Mouse (Mus musculus) forebrain, embryonic 11.5 days (tissue): ENCODE measurements around the gene Aspn. TPM values are rescaled to one million over a fixed set of nuclear protein-coding genes. Genes with fewer than 3 reads are reported as not detected.

ENCODE experiments used
- ATAC-seq: fragments of 200-750 bp; cut with Nextera tagmentation; replicated peaks from 2 replicates; pipeline ENCODE4 v1.8.0; 2017; ENCODE audit warnings: moderate TSS enrichment; ENCODE audit not compliant: low FRiP score
- DNase-seq: peaks from one replicate; pipeline ENCODE4 v3.0.0-alpha.2; 2017; ENCODE audit warnings: low spot score
- H3K27ac ChIP-seq: fragments of 300-500 bp; sonication (generic); 2 replicates; pipeline ENCODE4 v1.5.1; 2014; ENCODE audit warnings: low read depth, low read length
- H3K27me3 ChIP-seq: fragments of 300-500 bp; sonication (generic); 2 replicates; pipeline ENCODE4 v1.6.1; 2014; ENCODE audit warnings: mild to moderate bottlenecking, low read length, mixed read lengths; ENCODE audit not compliant: control insufficient read depth, insufficient read depth
- H3K36me3 ChIP-seq: fragments of 300-500 bp; sonication (generic); 2 replicates; pipeline ENCODE4 v1.6.1; 2014; ENCODE audit warnings: mild to moderate bottlenecking, low read length, moderate library complexity, mixed read lengths; ENCODE audit not compliant: control insufficient read depth, insufficient read depth
- H3K4me1 ChIP-seq: fragments of 300-500 bp; sonication (generic); replicated peaks from 2 replicates; pipeline ENCODE4 v1.6.1; 2014; ENCODE audit warnings: low read length, mixed read lengths; ENCODE audit not compliant: control insufficient read depth, insufficient read depth
- H3K4me2 ChIP-seq: fragments of 300-500 bp; sonication (generic); 2 replicates; pipeline ENCODE4 v1.6.1; 2014; ENCODE audit warnings: low read depth, mild to moderate bottlenecking, low read length, moderate library complexity, mixed read lengths; ENCODE audit not compliant: severe bottlenecking
- H3K4me3 ChIP-seq: fragments of 300-500 bp; sonication (generic); 2 replicates; pipeline ENCODE4 v1.5.1; 2014; ENCODE audit warnings: low read depth, low read length
- H3K9ac ChIP-seq: fragments of 300-500 bp; sonication (generic); 2 replicates; pipeline ENCODE4 v1.6.1; 2014; ENCODE audit warnings: low read length
- H3K9me3 ChIP-seq: fragments of 300-500 bp; sonication (generic); 2 replicates; pipeline ENCODE4 v1.6.1; 2016; ENCODE audit warnings: low read length, mixed read lengths; ENCODE audit not compliant: control insufficient read depth
- WGBS: fragments of 180-500 bp; shearing (Covaris S2); extraction: QIAGEN DNeasy Blood & Tissue Kit; methylation state at CpG from one replicate; pipeline ENCODE4 v1.1.7; 2014; 5-methylcytosine and 5-hydroxymethylcytosine counted together
- polyA plus RNA-seq: library from polyadenylated mRNA; unstranded; fragments of >200 nt; fragmentation: Nextera tagmentation; extraction: Ambion mirVana; gene quantifications from 2 replicates; pipeline ENCODE4 v1.2.1, GENCODE M21; 2014

Aspn gene
- polyA plus RNA-seq, 1 experiment from 2014 or later: 0.55 TPM

DNA sequence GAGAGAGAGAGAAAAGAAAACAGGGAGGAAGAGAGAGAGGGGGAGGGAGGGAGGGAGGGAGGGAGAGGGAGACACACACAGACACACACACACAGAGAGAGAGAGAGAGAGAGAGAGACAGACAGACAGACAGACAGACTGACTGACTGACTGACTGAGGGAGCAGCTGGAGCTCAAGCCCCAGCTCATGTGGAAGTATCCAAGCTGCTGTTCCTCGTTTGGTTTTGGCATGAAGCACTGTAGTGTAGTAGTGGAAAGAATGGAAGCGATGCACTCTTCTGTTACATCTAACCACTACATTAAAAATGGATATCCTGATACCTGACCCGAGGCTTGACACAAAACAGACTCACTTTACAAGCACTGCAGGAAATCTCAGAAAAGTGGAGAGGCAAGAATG, 1.4 kb downstream of the Aspn start:
- Histone ChIP-seq H3K4me2 (no peak overlapping the region), H3K9ac (no peak overlapping the region), H3K4me3 (no peak overlapping the region), H3K36me3 (no peaks in the 10 kb centered on the region), H3K27ac (no peak overlapping the region), H3K4me1 (no peaks in the 10 kb centered on the region), H3K27me3 (no peaks in the 10 kb centered on the region), H3K9me3 (no peaks in the 10 kb centered on the region)
- WGBS: 74% methylated on average over 3 of the region's 3 CpGs
- ATAC-seq: no peak
- no peak for DNase-seq

DNA sequence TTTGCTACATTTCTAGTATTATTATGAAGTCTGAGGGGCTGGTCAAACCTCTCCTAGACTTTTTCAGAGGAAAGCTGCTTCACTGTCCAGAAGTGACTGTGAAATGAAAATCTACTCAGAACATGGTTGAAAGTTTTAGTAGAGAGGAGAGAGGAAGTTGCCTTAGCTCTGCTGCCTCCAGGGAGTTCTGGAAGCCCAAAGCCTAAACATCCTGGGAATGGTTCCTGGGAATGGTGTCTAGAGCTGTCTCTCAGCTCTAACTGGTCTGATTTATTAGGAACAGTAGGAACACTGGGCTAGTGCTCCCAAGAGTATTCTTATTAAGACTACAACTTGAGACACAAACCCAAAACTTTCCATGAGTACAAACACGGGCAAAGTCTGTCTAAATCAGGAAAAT, 2.3 kb downstream of the Aspn start:
- Histone ChIP-seq H3K27ac (no peak overlapping the region), H3K27me3 (no peaks in the 10 kb centered on the region), H3K4me3 (no peak overlapping the region), H3K9me3 (no peaks in the 10 kb centered on the region), H3K9ac (no peak overlapping the region), H3K4me2 (no peak overlapping the region), H3K36me3 (no peaks in the 10 kb centered on the region), H3K4me1 (no peaks in the 10 kb centered on the region)
- WGBS: 71% methylated on average over 1 of the region's 1 CpGs
- no peak for DNase-seq
- ATAC-seq: no peak

DNA sequence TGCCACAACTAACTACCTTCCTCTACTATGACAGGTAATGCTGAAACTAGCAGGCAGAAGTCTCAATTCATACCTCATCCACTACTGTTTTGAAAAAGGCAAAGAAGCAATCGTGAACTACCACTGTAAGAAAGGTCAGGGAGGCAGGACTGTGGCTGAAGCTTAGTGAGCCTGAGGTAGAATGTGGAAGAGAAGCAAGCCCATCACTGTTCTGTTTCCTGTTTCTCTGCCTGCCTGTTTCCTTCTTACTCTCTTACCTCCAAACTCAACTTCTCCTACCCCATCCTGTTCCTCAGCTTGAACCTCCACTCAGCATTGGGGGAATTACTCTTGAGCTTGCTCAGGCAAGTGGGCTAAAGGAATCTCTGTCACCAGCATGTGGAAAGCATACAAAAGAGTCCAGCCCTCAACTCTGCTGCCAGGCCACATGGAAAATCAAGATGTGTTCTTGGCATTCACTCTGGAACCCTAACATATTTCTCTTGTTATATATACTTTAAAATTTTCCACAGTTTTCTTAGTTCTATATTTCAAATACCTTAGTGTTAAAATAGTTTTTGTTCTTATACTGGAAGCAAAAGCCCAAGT, 3.4 kb downstream of the Aspn start:
- no peaks in the 10 kb centered on the region for H3K27me3 ChIP-seq
- ATAC-seq (no peak), DNase-seq (no peak)
- WGBS: 95% methylated on average over 1 of the region's 1 CpGs
- no peaks in the 10 kb centered on the region for H3K36me3 ChIP-seq
- no peak overlapping the region for H3K4me3 ChIP-seq
- no peak overlapping the region for H3K27ac ChIP-seq
- no peaks in the 10 kb centered on the region for H3K4me1 ChIP-seq
- H3K9ac ChIP-seq: no peak overlapping the region
- H3K9me3 ChIP-seq: no peaks in the 10 kb centered on the region
- H3K4me2 ChIP-seq: no peak overlapping the region

DNA sequence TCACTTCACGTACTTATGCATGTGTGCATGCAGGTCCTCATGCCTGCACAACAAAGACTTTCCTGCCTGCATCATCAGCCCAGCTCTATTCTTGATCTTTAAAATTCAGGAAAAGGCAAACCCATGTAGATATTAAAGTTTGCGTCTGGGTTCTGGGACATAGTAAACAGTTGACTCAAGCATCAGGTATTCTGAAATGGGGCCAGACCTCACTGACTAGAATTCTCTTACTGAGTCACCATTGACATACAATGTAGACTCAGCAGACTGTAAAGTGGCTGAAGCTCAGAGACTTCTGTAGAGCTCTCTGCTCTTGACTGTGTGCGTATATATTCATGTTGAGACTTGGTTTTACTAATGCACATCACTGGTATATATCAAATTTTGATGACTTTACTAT, 5.4 kb downstream of the Aspn start:
- no peaks in the 10 kb centered on the region for H3K9me3 ChIP-seq
- H3K4me3 ChIP-seq: no peak overlapping the region
- no peak overlapping the region for H3K9ac ChIP-seq
- no peaks in the 10 kb centered on the region for H3K27me3 ChIP-seq
- WGBS: 92% methylated on average over 3 of the region's 3 CpGs
- no peaks in the 10 kb centered on the region for H3K4me1 ChIP-seq
- DNase-seq (no peak), ATAC-seq (no peak)
- H3K36me3 ChIP-seq: no peaks in the 10 kb centered on the region
- no peak overlapping the region for H3K27ac ChIP-seq
- no peak overlapping the region for H3K4me2 ChIP-seq

DNA sequence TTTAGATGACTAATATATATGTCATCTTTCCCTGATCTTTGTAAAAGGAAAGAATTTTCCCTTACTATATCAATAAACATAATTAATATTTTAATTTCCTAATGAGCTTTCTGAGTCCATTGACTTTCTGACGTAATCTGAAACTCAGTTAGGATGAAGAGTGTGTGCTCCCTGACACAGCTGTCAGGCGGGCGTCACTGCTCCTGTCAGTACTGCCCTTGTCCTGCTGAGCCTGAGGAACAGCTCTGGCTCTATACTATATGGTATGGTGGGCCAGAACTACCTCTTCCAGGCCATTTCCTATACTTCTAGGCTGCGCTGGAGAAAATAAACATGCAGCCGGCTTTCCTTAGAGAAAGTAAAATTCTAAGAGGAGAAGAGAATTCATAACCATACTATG, 10.3 kb downstream of the Aspn start:
- H3K36me3 ChIP-seq: no peaks in the 10 kb centered on the region
- no peak overlapping the region for H3K27ac ChIP-seq
- H3K4me1 ChIP-seq: no peaks in the 10 kb centered on the region
- DNase-seq (no peak), ATAC-seq (no peak)
- 85% methylated on average over 5 of the region's 5 CpGs for WGBS
- H3K4me3 ChIP-seq: no peak overlapping the region
- no peaks in the 10 kb centered on the region for H3K9me3 ChIP-seq
- H3K4me2 ChIP-seq: no peak overlapping the region
- no peaks in the 10 kb centered on the region for H3K27me3 ChIP-seq
- H3K9ac ChIP-seq: no peak overlapping the region

DNA sequence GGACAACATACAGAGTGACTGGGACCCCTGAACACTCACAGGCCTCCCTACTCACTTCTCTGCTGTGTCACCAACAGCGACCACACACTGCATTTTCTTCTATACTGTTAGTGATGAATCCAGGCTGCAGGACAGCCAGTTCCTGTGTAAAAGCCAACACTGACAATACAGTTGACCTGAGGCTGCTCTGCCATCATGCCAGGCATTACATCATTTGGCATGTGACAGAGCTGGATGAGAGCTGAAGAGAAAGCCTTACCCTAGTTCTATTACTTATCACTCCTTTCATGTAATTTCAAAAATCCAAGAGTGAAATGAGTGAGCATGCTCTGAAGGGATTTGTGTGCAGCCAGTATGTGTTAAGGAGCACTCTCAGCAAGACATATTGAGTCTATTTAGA, 12.0 kb downstream of the Aspn start:
- H3K9ac ChIP-seq: no peak overlapping the region
- H3K36me3 ChIP-seq: no peaks in the 10 kb centered on the region
- no peak for DNase-seq
- WGBS: 91% methylated on average over 1 of the region's 1 CpGs
- H3K9me3 ChIP-seq: no peaks in the 10 kb centered on the region
- H3K4me1 ChIP-seq: no peaks in the 10 kb centered on the region
- no peak overlapping the region for H3K4me3 ChIP-seq
- H3K27me3 ChIP-seq: no peaks in the 10 kb centered on the region
- no peak for ATAC-seq
- no peak overlapping the region for H3K4me2 ChIP-seq
- H3K27ac ChIP-seq: no peak overlapping the region

DNA sequence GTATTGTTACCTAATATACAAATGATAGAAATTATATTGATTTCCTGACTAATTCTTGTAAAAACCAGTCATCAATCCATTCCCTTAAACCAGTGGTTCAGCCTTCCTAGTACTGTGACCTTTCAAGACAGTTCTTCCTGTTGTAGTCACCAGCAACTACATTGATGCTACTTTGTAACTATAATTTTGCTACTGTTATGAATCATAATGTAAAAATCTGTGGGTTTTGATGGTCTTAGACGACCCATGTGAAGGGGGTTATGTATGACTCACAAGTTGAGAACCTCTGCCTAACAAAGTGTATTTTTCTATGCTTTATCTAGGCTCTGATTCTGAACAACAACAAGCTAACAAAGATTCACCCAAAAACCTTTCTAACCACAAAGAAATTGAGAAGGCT, 12.7 kb downstream of the Aspn start:
- no peak overlapping the region for H3K27ac ChIP-seq
- H3K9me3 ChIP-seq: no peaks in the 10 kb centered on the region
- ATAC-seq (no peak), DNase-seq (no peak)
- no peak overlapping the region for H3K9ac ChIP-seq
- no peaks in the 10 kb centered on the region for H3K27me3 ChIP-seq
- no peak overlapping the region for H3K4me3 ChIP-seq
- no peaks in the 10 kb centered on the region for H3K4me1 ChIP-seq
- H3K36me3 ChIP-seq: no peaks in the 10 kb centered on the region
- no peak overlapping the region for H3K4me2 ChIP-seq
- WGBS: 65% methylated on average over 1 of the region's 1 CpGs

DNA sequence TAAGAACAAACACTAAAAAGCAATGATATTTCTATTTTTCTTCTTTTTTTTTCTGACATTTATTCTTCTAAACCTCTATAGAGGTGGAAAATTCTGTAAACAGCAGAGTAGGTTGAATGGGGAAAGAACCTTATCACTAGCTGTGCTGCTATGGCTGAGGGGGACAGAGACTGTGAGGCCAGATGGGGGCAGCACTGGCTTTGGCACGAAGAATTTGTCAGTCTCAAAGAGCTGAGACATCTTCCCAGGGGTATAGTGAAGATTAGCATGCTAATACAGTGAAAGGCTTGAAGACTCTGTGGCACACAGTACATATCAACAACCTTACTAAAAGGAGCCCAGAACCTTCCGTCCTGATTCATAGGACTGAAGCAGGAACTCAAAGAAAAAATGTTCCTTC, 14.9 kb downstream of the Aspn start:
- Histone ChIP-seq H3K4me1 (no peaks in the 10 kb centered on the region), H3K36me3 (no peaks in the 10 kb centered on the region), H3K9me3 (no peaks in the 10 kb centered on the region), H3K27ac (no peak overlapping the region), H3K4me2 (no peak overlapping the region), H3K4me3 (no peak overlapping the region), H3K9ac (no peak overlapping the region), H3K27me3 (no peaks in the 10 kb centered on the region)
- 31% methylated on average over 2 of the region's 2 CpGs for WGBS
- no peak for DNase-seq
- ATAC-seq: no peak

DNA sequence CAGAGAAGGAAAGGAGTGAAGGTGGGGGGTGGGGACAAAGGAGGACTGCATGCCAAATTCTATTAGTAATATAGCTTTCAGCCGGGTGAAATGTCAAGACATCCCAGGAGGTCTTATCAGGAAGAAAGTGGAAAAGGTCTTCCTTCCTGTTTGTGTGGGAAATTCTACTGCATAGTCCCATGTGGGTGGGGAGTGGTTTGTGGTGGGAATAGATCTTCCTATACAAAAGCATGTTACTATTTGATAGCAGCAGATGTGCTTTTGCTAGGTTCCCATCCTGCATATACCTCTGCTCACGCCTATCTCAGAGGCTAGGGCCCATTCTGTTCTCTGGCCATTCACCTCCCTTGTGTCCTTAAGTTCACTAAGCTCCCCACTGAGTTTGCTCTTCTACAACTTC, 16.6 kb downstream of the Aspn start:
- Histone ChIP-seq H3K4me2 (no peak overlapping the region), H3K9me3 (no peaks in the 10 kb centered on the region), H3K27me3 (no peaks in the 10 kb centered on the region), H3K4me1 (no peaks in the 10 kb centered on the region), H3K9ac (no peak overlapping the region), H3K36me3 (no peaks in the 10 kb centered on the region), H3K27ac (no peak overlapping the region), H3K4me3 (no peak overlapping the region)
- 72% methylated on average over 2 of the region's 2 CpGs for whole genome bisulfite sequencing
- DNase-seq (no peak), ATAC-seq (no peak)
